Mouse (Mus musculus) olfactory bulb, adult 2 months (tissue): Measurements from ENCODE around the gene Izumo4.

Source experiments
- CTCF ChIP-seq: fragments of 200-500 bp; IDR thresholded peaks from 2 replicates; pipeline ENCODE4 v1.5.1; 2012; ENCODE audit warnings: low read depth, mild to moderate bottlenecking, low read length, moderate library complexity; ENCODE audit not compliant: insufficient read depth
- POLR2A ChIP-seq: fragments of 200-500 bp; IDR thresholded peaks from 2 replicates; pipeline ENCODE4 v1.6.1; 2012; ENCODE audit warnings: mild to moderate bottlenecking, low read depth, low read length, moderate library complexity; ENCODE audit not compliant: insufficient read depth

DNA sequence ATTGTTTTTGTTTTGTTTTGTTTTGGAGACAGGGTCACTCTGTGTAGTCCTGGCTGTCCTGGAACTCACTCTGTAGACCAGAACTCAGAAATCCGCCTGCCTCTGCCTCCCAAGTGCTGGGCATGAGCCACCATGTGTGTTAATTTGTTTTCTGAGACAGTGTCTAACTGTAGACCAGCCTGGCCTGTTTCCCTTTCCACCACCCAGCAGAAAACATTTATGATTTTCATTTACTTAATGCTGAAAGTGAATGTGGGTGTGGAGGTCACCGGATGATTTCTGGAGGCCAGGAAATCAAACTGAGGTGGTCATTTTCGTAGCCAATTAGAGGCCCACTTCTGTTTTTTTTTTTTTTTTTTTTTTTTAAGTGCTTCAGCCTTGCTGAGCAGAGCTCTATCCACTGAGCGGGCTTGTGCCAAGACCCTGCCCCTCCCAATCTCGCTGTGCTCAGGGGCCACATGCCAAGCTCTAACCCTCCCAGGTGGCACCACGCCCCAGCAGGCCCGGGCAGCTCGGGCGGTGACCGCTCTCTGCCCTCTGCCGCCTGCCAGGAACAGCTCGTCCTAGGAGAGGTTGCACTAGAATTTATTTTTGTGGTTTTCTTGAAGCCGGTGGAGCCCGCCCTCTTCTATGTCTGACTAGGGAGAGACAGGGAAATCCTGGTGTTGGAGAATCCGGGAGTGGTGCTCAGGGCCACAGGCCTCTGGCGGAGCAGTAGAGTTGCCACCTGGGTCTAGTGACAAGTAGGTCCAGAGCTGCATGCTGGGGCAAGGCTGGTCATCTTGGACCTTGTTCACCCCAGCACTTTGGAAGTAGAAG lies 37.6 kb upstream of the Izumo4 start:
- TF ChIP-seq POLR2A (no peak), CTCF (no peak)
